In genomic region chr9:121951114-121951423, GRCm38 (mm10) we compare ENCODE assay signal across 8 mouse cellular contexts. TPM values are rescaled to one million over a fixed set of nuclear protein-coding genes. Genes with fewer than 3 reads are reported as not detected.
DNase-seq lines count a peak whose midpoint lies in the region; ATAC-seq and TF ChIP-seq lines count a peak whose summit lies in the region.

No protein-coding gene starts in this region.

- no peaks in the 10 kb centered on the region for H3K36me3 ChIP-seq in lung, postnatal 0 days (ENCODE audit: insufficient read depth, low read length)
- H3K36me3 ChIP-seq in limb, embryonic 13.5 days: no peaks in the 10 kb centered on the region
- no peaks in the 10 kb centered on the region for H3K36me3 ChIP-seq in stomach, embryonic 15.5 days

- H3K9me3 ChIP-seq in lung, postnatal 0 days (ENCODE audit: low read length): no peaks in the 10 kb centered on the region
- no peaks in the 10 kb centered on the region for H3K9me3 ChIP-seq in limb, embryonic 13.5 days
- H3K9me3 ChIP-seq in stomach, embryonic 15.5 days: no peaks in the 10 kb centered on the region

- H3K9ac ChIP-seq in lung, postnatal 0 days (replicated peaks; ENCODE audit: low read depth): no peak overlapping the region
- H3K9ac ChIP-seq in limb, embryonic 13.5 days: peak overlapping the region; percentile 60
- 0 out of 2 replicates have a peak overlapping the region, but pooled peaks have one; percentile 22 for H3K9ac ChIP-seq in stomach, embryonic 15.5 days

- WGBS in cerebellum, adult 2 months: 38% methylated on average over 4 of the region's 4 CpGs
- WGBS in lung, postnatal 0 days: 33% methylated on average over 4 of the region's 4 CpGs
- WGBS in limb, embryonic 13.5 days: 38% methylated on average over 4 of the region's 4 CpGs
- 35% methylated on average over 4 of the region's 4 CpGs for WGBS in stomach, embryonic 15.5 days

- H3K4me2 ChIP-seq in lung, postnatal 0 days (replicated peaks; ENCODE audit: low read depth, low read length): peak overlapping the region; percentile 45
- peak overlapping the region; percentile 65 for H3K4me2 ChIP-seq in limb, embryonic 13.5 days (replicated peaks)
- peak overlapping the region; percentile 68 for H3K4me2 ChIP-seq in stomach, embryonic 15.5 days

- no peak for TF ChIP-seq POLR2A in cerebellum, adult 2 months (IDR thresholded peaks at IDR 0.05; ENCODE audit: borderline replicate concordance, insufficient read depth, low read length)

- DNase-seq in cerebellum, adult 2 months: no peak
- no peak for DNase-seq in cerebellum, adult 11 months
- no peak for DNase-seq in lung, postnatal 0 days (ENCODE audit: low spot score)
- no peak for DNase-seq in lung, postnatal 36 days
- no peak for DNase-seq in right cerebral cortex, postnatal 25 days

- no peaks in the 10 kb centered on the region for H3K27me3 ChIP-seq in cerebellum, adult 2 months (ENCODE audit: control insufficient read depth, insufficient read depth, low read length)
- no peaks in the 10 kb centered on the region for H3K27me3 ChIP-seq in lung, postnatal 0 days (replicated peaks; ENCODE audit: insufficient read depth, low read length)
- 0 out of 2 replicates have a peak, but pooled peaks cover 3% of the 10 kb centered on the region for H3K27me3 ChIP-seq in limb, embryonic 13.5 days
- no peaks in the 10 kb centered on the region for H3K27me3 ChIP-seq in stomach, embryonic 15.5 days (replicated peaks)

- ATAC-seq in lung, postnatal 0 days: 0 out of 2 replicates have a peak, but pooled peaks have one; percentile 2
- no peak for ATAC-seq in limb, embryonic 13.5 days (ENCODE audit: low FRiP score, low read depth)
- ATAC-seq in stomach, embryonic 15.5 days (ENCODE audit: insufficient read depth, low FRiP score, low read depth): no peak; the same call in 1 of the 2 replicates
- ATAC-seq in activated CD4-positive, CD25-positive, alpha-beta regulatory T cell, adult 4 months: no peak

- H3K4me3 ChIP-seq in cerebellum, adult 2 months (replicated peaks; ENCODE audit: insufficient read depth, low read depth, low read length): peak overlapping the region; percentile 20
- no peak overlapping the region; the same call in 1 of the 2 replicates for H3K4me3 ChIP-seq in lung, postnatal 0 days (ENCODE audit: low read depth, low read length)
- peak overlapping the region; percentile 41 for H3K4me3 ChIP-seq in limb, embryonic 13.5 days
- H3K4me3 ChIP-seq in stomach, embryonic 15.5 days (replicated peaks): peak overlapping the region; percentile 44

- H3K4me1 ChIP-seq in cerebellum, adult 2 months (ENCODE audit: control insufficient read depth, insufficient read depth, low read length): peaks cover 5% of the 10 kb centered on the region
- peaks cover 8% of the 10 kb centered on the region; the same call in 1 of the 2 replicates for H3K4me1 ChIP-seq in lung, postnatal 0 days (ENCODE audit: insufficient read depth, low read depth, low read length)
- peaks cover 37% of the 10 kb centered on the region for H3K4me1 ChIP-seq in limb, embryonic 13.5 days
- H3K4me1 ChIP-seq in stomach, embryonic 15.5 days: peaks cover 18% of the 10 kb centered on the region

- TF ChIP-seq EP300 in lung, postnatal 0 days (IDR thresholded peaks at IDR 0.05): no peak

- no peak for TF ChIP-seq CTCF in cerebellum, adult 2 months (IDR thresholded peaks at IDR 0.05; ENCODE audit: borderline replicate concordance, insufficient read depth, low read depth, low read length)
- no peak for TF ChIP-seq CTCF in lung, postnatal 0 days (IDR thresholded peaks at IDR 0.05)

- H3K27ac ChIP-seq in cerebellum, adult 2 months (ENCODE audit: insufficient read depth, low read length): no peak overlapping the region
- H3K27ac ChIP-seq in lung, postnatal 0 days (ENCODE audit: low read length): no peak overlapping the region
- peak overlapping the region; percentile 88 for H3K27ac ChIP-seq in limb, embryonic 13.5 days
- peak overlapping the region; percentile 91 for H3K27ac ChIP-seq in stomach, embryonic 15.5 days

RNA-seq across cellular contexts. Expression of gene Fam198a, which starts 0.3 kb away (rescaled TPM):
- 3.1 and 3.2 TPM in 2 replicates for polyA plus RNA-seq in cerebellum, adult 2 months (2012; rRNA removed)
- 1.6 and 3.0 TPM in 2 replicates for polyA plus RNA-seq in lung, postnatal 0 days (2015; fragmentation: Nextera tagmentation; extraction: Ambion mirVana)
- polyA plus RNA-seq in limb, embryonic 13.5 days (2015; fragmentation: Nextera tagmentation; extraction: Ambion mirVana): 5.4 and 6.1 TPM in 2 replicates
- polyA plus RNA-seq in stomach, embryonic 15.5 days (2015; fragmentation: Nextera tagmentation; extraction: Ambion mirVana): 6.4 and 9.0 TPM in 2 replicates
- not detected for polyA plus RNA-seq in activated CD4-positive, CD25-positive, alpha-beta regulatory T cell, adult 4 months (2017; shearing (Covaris generic))

RNA-seq across cellular contexts. Expression of gene Cyp8b1, which starts 35.0 kb away (rescaled TPM):
- polyA plus RNA-seq in cerebellum, adult 2 months (2012; rRNA removed): not detected in 2 replicates
- polyA plus RNA-seq in lung, postnatal 0 days (2015; fragmentation: Nextera tagmentation; extraction: Ambion mirVana): 0.10 and 0.18 TPM in 2 replicates
- not detected in 2 replicates for polyA plus RNA-seq in limb, embryonic 13.5 days (2015; fragmentation: Nextera tagmentation; extraction: Ambion mirVana)
- 0.15 and 0.35 TPM in 2 replicates for polyA plus RNA-seq in stomach, embryonic 15.5 days (2015; fragmentation: Nextera tagmentation; extraction: Ambion mirVana)
- polyA plus RNA-seq in activated CD4-positive, CD25-positive, alpha-beta regulatory T cell, adult 4 months (2017; shearing (Covaris generic)): not detected

RNA-seq across cellular contexts. Expression of gene Pomgnt2, which starts 45.8 kb away (rescaled TPM):
- 41.0 and 43.5 TPM in 2 replicates for polyA plus RNA-seq in cerebellum, adult 2 months (2012; rRNA removed)
- 4.3 and 5.6 TPM in 2 replicates for polyA plus RNA-seq in lung, postnatal 0 days (2015; fragmentation: Nextera tagmentation; extraction: Ambion mirVana)
- polyA plus RNA-seq in limb, embryonic 13.5 days (2015; fragmentation: Nextera tagmentation; extraction: Ambion mirVana): 15.2 and 16.0 TPM in 2 replicates
- 16.5 TPM in 2 replicates for polyA plus RNA-seq in stomach, embryonic 15.5 days (2015; fragmentation: Nextera tagmentation; extraction: Ambion mirVana)
- not detected for polyA plus RNA-seq in activated CD4-positive, CD25-positive, alpha-beta regulatory T cell, adult 4 months (2017; shearing (Covaris generic))

RNA-seq across cellular contexts. Expression of gene Ackr2, which starts 52.9 kb away (rescaled TPM):
- 0.05 and 0.16 TPM in 2 replicates for polyA plus RNA-seq in cerebellum, adult 2 months (2012; rRNA removed)
- 14.8 and 16.2 TPM in 2 replicates for polyA plus RNA-seq in lung, postnatal 0 days (2015; fragmentation: Nextera tagmentation; extraction: Ambion mirVana)
- polyA plus RNA-seq in limb, embryonic 13.5 days (2015; fragmentation: Nextera tagmentation; extraction: Ambion mirVana): 0.18 and 0.33 TPM in 2 replicates
- 0.45 and 0.48 TPM in 2 replicates for polyA plus RNA-seq in stomach, embryonic 15.5 days (2015; fragmentation: Nextera tagmentation; extraction: Ambion mirVana)
- polyA plus RNA-seq in activated CD4-positive, CD25-positive, alpha-beta regulatory T cell, adult 4 months (2017; shearing (Covaris generic)): not detected

Comparison
In these comparisons a context has a peak if more than half of its experiments do, and no peak if none do; other contexts are left out.
1. H3K27ac ChIP-seq: peak in limb, embryonic 13.5 days (single experiment) and stomach, embryonic 15.5 days (single experiment); none in cerebellum, adult 2 months (single experiment) and lung, postnatal 0 days (single experiment).
2. Peak in every context shown above with its lines, with median percentiles within 50 percentile points of each other: H3K4me2 ChIP-seq.